Mouse (Mus musculus): ENCODE results near the gene Atp5d. TPM values are rescaled to one million over a fixed set of nuclear protein-coding genes. Genes with fewer than 3 reads are reported as not detected.

The Atp5d gene
- polyA plus RNA-seq, 1 experiment from 2014 or later = 498 TPM

GRCm38 (mm10) chr10:80105460-80105859 is 33.0 kb upstream of the Atp5d start, which contains the start of gene Sbno2:
TSS of gene Sbno2 (minus strand) at chr10:80105571.
- H3K9me3 ChIP-seq = no peaks in the 10 kb centered on the region
- H3K4me1 ChIP-seq = peaks cover 26% of the 10 kb centered on the region
- WGBS = 74% methylated on average over 5 of the region's 5 CpGs
- DNase-seq (ENCODE audit: extremely low spot score, low spot score) = no peak
- H3K4me3 ChIP-seq = no peak within 1 kb of the TSS
- H3K27me3 ChIP-seq (ENCODE audit: poor library complexity, severe bottlenecking) = no peaks in the 10 kb centered on the region
- no peaks in the 10 kb centered on the region for H3K36me3 ChIP-seq (replicated peaks)
- H3K27ac ChIP-seq = no peak within 1 kb of the TSS; the same call in 1 of the 2 replicates

- H3K9me3 ChIP-seq = no peaks in the 10 kb centered on the region
- H3K4me3 ChIP-seq = no peak overlapping the region
- peaks cover 21% of the 10 kb centered on the region for H3K4me1 ChIP-seq
- DNase-seq (ENCODE audit: extremely low spot score, low spot score) = no peak
- no peaks in the 10 kb centered on the region for H3K27me3 ChIP-seq (ENCODE audit: poor library complexity, severe bottlenecking)
- 70% methylated on average over 5 of the region's 5 CpGs for WGBS
- H3K36me3 ChIP-seq (replicated peaks) = no peaks in the 10 kb centered on the region
- no peak overlapping the region; the same call in 1 of the 2 replicates for H3K27ac ChIP-seq
These were observed 32.5 kb upstream of the Atp5d start for GRCm38 (mm10) chr10:80105926-80106325.

- H3K27me3 ChIP-seq (ENCODE audit: poor library complexity, severe bottlenecking) = no peaks in the 10 kb centered on the region
- no peak overlapping the region for H3K27ac ChIP-seq
- H3K4me3 ChIP-seq = no peak overlapping the region
These were observed 30.8 kb upstream of the Atp5d start for GRCm38 (mm10) chr10:80107678-80108077.

GRCm38 (mm10) chr10:80114341-80115284 is 23.8 kb upstream of the Atp5d start:
- DNase-seq (ENCODE audit: extremely low spot score, low spot score) = peak; percentile 88
- H3K27me3 ChIP-seq (ENCODE audit: poor library complexity, severe bottlenecking) = no peaks in the 10 kb centered on the region
- peak overlapping the region; percentile 93 for H3K27ac ChIP-seq
- H3K36me3 ChIP-seq (replicated peaks) = peaks cover 26% of the 10 kb centered on the region
- H3K9me3 ChIP-seq = no peaks in the 10 kb centered on the region
- WGBS = 2% methylated on average over 27 of the region's 27 CpGs
- H3K4me1 ChIP-seq = peaks cover 43% of the 10 kb centered on the region
- peak overlapping the region; percentile 93 for H3K4me3 ChIP-seq

More at GRCm38 (mm10) chr10:80107678-80108077, 30.8 kb upstream of the Atp5d start:
- Histone ChIP-seq H3K9me3 (no peaks in the 10 kb centered on the region), H3K4me1 (peaks cover 5% of the 10 kb centered on the region), H3K36me3 (replicated peaks) (no peaks in the 10 kb centered on the region)
- DNase-seq (ENCODE audit: extremely low spot score, low spot score) = no peak
- 71% methylated on average over 6 of the region's 6 CpGs for WGBS

- Histone ChIP-seq H3K9me3 (no peaks in the 10 kb centered on the region), H3K4me3 (peak within 1 kb of the TSS; percentile 93), H3K36me3 (replicated peaks) (peaks cover 34% of the 10 kb centered on the region), H3K4me1 (peaks cover 50% of the 10 kb centered on the region), H3K27me3 (ENCODE audit: poor library complexity, severe bottlenecking) (no peaks in the 10 kb centered on the region), H3K27ac (peak within 1 kb of the TSS; percentile 93)
- WGBS = under 1% methylated on average over 70 of the region's 70 CpGs
- DNase-seq (ENCODE audit: extremely low spot score, low spot score) = peak; percentile 98
These were observed 23.0 kb upstream of the Atp5d start, which contains the start of gene Stk11 for GRCm38 (mm10) chr10:80115290-80115943. TSS of gene Stk11 (plus strand) at chr10:80115803.

- peak overlapping the region; percentile 93 for H3K4me3 ChIP-seq
- H3K27me3 ChIP-seq (ENCODE audit: poor library complexity, severe bottlenecking) = no peaks in the 10 kb centered on the region
- H3K36me3 ChIP-seq (replicated peaks) = peaks cover 40% of the 10 kb centered on the region
- H3K9me3 ChIP-seq = no peaks in the 10 kb centered on the region
- H3K27ac ChIP-seq = peak overlapping the region; percentile 93
- DNase-seq (ENCODE audit: extremely low spot score, low spot score) = no peak
- WGBS = under 1% methylated on average over 63 of the region's 63 CpGs
- H3K4me1 ChIP-seq = peaks cover 50% of the 10 kb centered on the region
These were observed 22.5 kb upstream of the Atp5d start for GRCm38 (mm10) chr10:80115944-80116335.

- H3K4me1 ChIP-seq = peaks cover 50% of the 10 kb centered on the region
- WGBS = 1% methylated on average over 27 of the region's 27 CpGs
- no peaks in the 10 kb centered on the region; the same call in 1 of the 2 replicates for H3K9me3 ChIP-seq
- peak overlapping the region; percentile 93 for H3K27ac ChIP-seq
- H3K4me3 ChIP-seq = peak overlapping the region; percentile 93
- peaks cover 46% of the 10 kb centered on the region for H3K36me3 ChIP-seq (replicated peaks)
- no peaks in the 10 kb centered on the region for H3K27me3 ChIP-seq (ENCODE audit: poor library complexity, severe bottlenecking)
- DNase-seq (ENCODE audit: extremely low spot score, low spot score) = no peak
These were observed 21.9 kb upstream of the Atp5d start for GRCm38 (mm10) chr10:80116563-80116926.

GRCm38 (mm10) chr10:80116927-80117691 is 21.3 kb upstream of the Atp5d start:
- Histone ChIP-seq H3K27ac (peak overlapping the region; percentile 93), H3K4me3 (peak overlapping the region; percentile 93), H3K4me1 (peaks cover 50% of the 10 kb centered on the region), H3K9me3 (no peaks in the 10 kb centered on the region; the same call in 1 of the 2 replicates), H3K36me3 (replicated peaks) (peaks cover 51% of the 10 kb centered on the region), H3K27me3 (ENCODE audit: poor library complexity, severe bottlenecking) (no peaks in the 10 kb centered on the region)
- 12% methylated on average over 30 of the region's 30 CpGs for WGBS
- no peak for DNase-seq (ENCODE audit: extremely low spot score, low spot score)

- Histone ChIP-seq H3K9me3 (no peaks in the 10 kb centered on the region; the same call in 1 of the 2 replicates), H3K27ac (peak overlapping the region; percentile 93), H3K27me3 (ENCODE audit: poor library complexity, severe bottlenecking) (no peaks in the 10 kb centered on the region), H3K4me3 (peak overlapping the region; percentile 93), H3K36me3 (replicated peaks) (peaks cover 57% of the 10 kb centered on the region), H3K4me1 (peaks cover 50% of the 10 kb centered on the region)
- no peak for DNase-seq (ENCODE audit: extremely low spot score, low spot score)
- WGBS = 76% methylated on average over 1 of the region's 1 CpGs
These were observed 20.7 kb upstream of the Atp5d start for GRCm38 (mm10) chr10:80117736-80118135.

- Histone ChIP-seq H3K4me1 (peaks cover 50% of the 10 kb centered on the region), H3K4me3 (peak overlapping the region; percentile 93), H3K36me3 (replicated peaks) (peaks cover 66% of the 10 kb centered on the region), H3K9me3 (no peaks in the 10 kb centered on the region; the same call in 1 of the 2 replicates), H3K27me3 (ENCODE audit: poor library complexity, severe bottlenecking) (no peaks in the 10 kb centered on the region), H3K27ac (peak overlapping the region; percentile 56; the same call in 1 of the 2 replicates)
- no peak for DNase-seq (ENCODE audit: extremely low spot score, low spot score)
- 79% methylated on average over 6 of the region's 6 CpGs for WGBS
These were observed 19.9 kb upstream of the Atp5d start for GRCm38 (mm10) chr10:80118552-80118951.

- DNase-seq (ENCODE audit: extremely low spot score, low spot score) = no peak
- Histone ChIP-seq H3K4me1 (peaks cover 42% of the 10 kb centered on the region), H3K27me3 (ENCODE audit: poor library complexity, severe bottlenecking) (no peaks in the 10 kb centered on the region), H3K27ac (no peak overlapping the region), H3K9me3 (no peaks in the 10 kb centered on the region; the same call in 1 of the 2 replicates), H3K4me3 (no peak overlapping the region; the same call in 1 of the 2 replicates), H3K36me3 (replicated peaks) (peaks cover 82% of the 10 kb centered on the region)
- WGBS = 94% methylated on average over 2 of the region's 2 CpGs
These were observed 18.3 kb upstream of the Atp5d start for GRCm38 (mm10) chr10:80120146-80120545.

- no peak overlapping the region for H3K4me3 ChIP-seq
- H3K27ac ChIP-seq = no peak overlapping the region
- WGBS = 92% methylated on average over 2 of the region's 2 CpGs
- peaks cover 41% of the 10 kb centered on the region for H3K4me1 ChIP-seq
- H3K9me3 ChIP-seq = no peaks in the 10 kb centered on the region; the same call in 1 of the 2 replicates
- peaks cover 96% of the 10 kb centered on the region for H3K36me3 ChIP-seq (replicated peaks)
- no peaks in the 10 kb centered on the region for H3K27me3 ChIP-seq (ENCODE audit: poor library complexity, severe bottlenecking)
- no peak for DNase-seq (ENCODE audit: extremely low spot score, low spot score)
These were observed 16.8 kb upstream of the Atp5d start for GRCm38 (mm10) chr10:80121639-80122038.

Measured in forebrain, embryonic 10.5 days (tissue).